Mouse (Mus musculus) limb, embryonic 14.5 days (tissue): Measurements from ENCODE around the gene Dqx1. TPM values are rescaled to one million over a fixed set of nuclear protein-coding genes. Genes with fewer than 3 reads are reported as not detected.

Experiments
- ATAC-seq: fragments of 200-750 bp; cut with Nextera tagmentation; 2 replicates; pipeline ENCODE4 v1.8.0; 2017; ENCODE audit warnings: low read depth, moderate number of reproducible peaks, moderate TSS enrichment; ENCODE audit not compliant: low FRiP score
- DNase-seq: peaks from one replicate; pipeline ENCODE4 v3.0.0-alpha.2; 2015; ENCODE audit warnings: low spot score
- H3K27ac ChIP-seq: fragments of 300-500 bp; sonication (generic); replicated peaks from 2 replicates; pipeline ENCODE4 v1.5.1; 2014; ENCODE audit warnings: low read depth, mild to moderate bottlenecking, low read length, moderate library complexity, mixed read lengths
- H3K27me3 ChIP-seq: fragments of 300-500 bp; sonication (generic); 2 replicates; pipeline ENCODE4 v1.6.1; 2014; ENCODE audit warnings: low read length, mixed read lengths; ENCODE audit not compliant: control insufficient read depth, insufficient read depth
- H3K36me3 ChIP-seq: fragments of 300-500 bp; sonication (generic); 2 replicates; pipeline ENCODE4 v1.6.1; 2014; ENCODE audit warnings: mild to moderate bottlenecking, low read length, moderate library complexity, mixed read lengths; ENCODE audit not compliant: control insufficient read depth, insufficient read depth
- H3K4me1 ChIP-seq: fragments of 300-500 bp; sonication (generic); 2 replicates; pipeline ENCODE4 v1.6.1; 2014; ENCODE audit warnings: antibody characterized with exemption, low read length, mixed read lengths; ENCODE audit not compliant: control insufficient read depth, insufficient read depth
- H3K4me2 ChIP-seq: fragments of 300-500 bp; sonication (generic); replicated peaks from 2 replicates; pipeline ENCODE4 v1.6.1; 2014; ENCODE audit warnings: low read depth, mild to moderate bottlenecking, low read length, moderate library complexity; ENCODE audit not compliant: severe bottlenecking
- H3K4me3 ChIP-seq: fragments of 300-500 bp; sonication (generic); replicated peaks from 2 replicates; pipeline ENCODE4 v1.5.1; 2014; ENCODE audit warnings: low read length
- H3K9ac ChIP-seq: fragments of 300-500 bp; sonication (generic); 2 replicates; pipeline ENCODE4 v1.6.1; 2014; ENCODE audit warnings: mild to moderate bottlenecking, low read depth, low read length, moderate library complexity; ENCODE audit not compliant: severe bottlenecking
- H3K9me3 ChIP-seq: fragments of 300-500 bp; sonication (generic); 2 replicates; pipeline ENCODE4 v1.6.1; 2016; ENCODE audit warnings: low read length; ENCODE audit not compliant: control insufficient read depth
- POLR2A ChIP-seq: fragments of 200-500 bp; IDR thresholded peaks from 2 replicates; pipeline ENCODE4 v1.8.0; 2012; ENCODE audit warnings: inconsistent platforms, mild to moderate bottlenecking, moderate library complexity, borderline replicate concordance; ENCODE audit not compliant: insufficient read depth, insufficient read length; ENCODE audit errors: extremely low read depth
- WGBS: fragments of 180-500 bp; shearing (Covaris S2); extraction: QIAGEN DNeasy Blood & Tissue Kit; methylation state at CpG from one replicate; pipeline ENCODE4 v1.1.7; 2014; 5-methylcytosine and 5-hydroxymethylcytosine counted together
- polyA plus RNA-seq, 2 experiments: library from polyadenylated mRNA; depleted of rRNA in 1 of 2; stranded (reverse) in 1 of 2; unstranded in 1 of 2; fragments of >200 nt; fragmentation: Nextera tagmentation in 1 of 2; extraction: Ambion mirVana in 1 of 2; gene quantifications; 2 replicates each; pipeline versions ENCODE4 v1.2.1 to v1.2.3; 2012 to 2014

Dqx1 gene
- polyA plus RNA-seq, 2 experiments: 0.37 to 1.9 TPM

DNA sequence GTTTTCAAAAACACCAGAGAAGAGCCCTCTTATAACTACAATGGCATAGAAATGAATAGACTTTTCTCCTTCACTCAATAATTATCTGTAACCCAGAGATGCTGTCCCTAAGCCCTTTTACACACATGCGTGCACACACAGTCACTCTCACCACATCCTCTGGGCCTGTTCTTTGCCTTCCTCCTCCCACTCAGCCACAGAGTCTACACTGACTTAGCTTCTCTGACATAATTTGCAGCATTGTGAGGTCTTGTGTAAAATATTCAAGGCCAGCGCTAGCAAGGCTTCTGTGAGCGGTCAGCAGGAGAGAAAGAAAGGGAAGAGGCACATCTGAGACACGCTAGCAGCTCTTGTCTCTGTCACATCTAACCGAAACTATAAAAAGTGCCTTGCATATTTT, 44.2 kb upstream of the Dqx1 start:
- Histone ChIP-seq H3K4me1 (0 out of 2 replicates have a peak, but pooled peaks cover 2% of the 10 kb centered on the region), H3K9me3 (no peaks in the 10 kb centered on the region), H3K36me3 (no peaks in the 10 kb centered on the region), H3K4me3 (no peak overlapping the region), H3K27ac (no peak overlapping the region), H3K4me2 (no peak overlapping the region), H3K27me3 (no peaks in the 10 kb centered on the region), H3K9ac (no peak overlapping the region)
- 77% methylated on average over 5 of the region's 5 CpGs for WGBS
- no peak for ATAC-seq
- TF ChIP-seq POLR2A: no peak
- no peak for DNase-seq

DNA sequence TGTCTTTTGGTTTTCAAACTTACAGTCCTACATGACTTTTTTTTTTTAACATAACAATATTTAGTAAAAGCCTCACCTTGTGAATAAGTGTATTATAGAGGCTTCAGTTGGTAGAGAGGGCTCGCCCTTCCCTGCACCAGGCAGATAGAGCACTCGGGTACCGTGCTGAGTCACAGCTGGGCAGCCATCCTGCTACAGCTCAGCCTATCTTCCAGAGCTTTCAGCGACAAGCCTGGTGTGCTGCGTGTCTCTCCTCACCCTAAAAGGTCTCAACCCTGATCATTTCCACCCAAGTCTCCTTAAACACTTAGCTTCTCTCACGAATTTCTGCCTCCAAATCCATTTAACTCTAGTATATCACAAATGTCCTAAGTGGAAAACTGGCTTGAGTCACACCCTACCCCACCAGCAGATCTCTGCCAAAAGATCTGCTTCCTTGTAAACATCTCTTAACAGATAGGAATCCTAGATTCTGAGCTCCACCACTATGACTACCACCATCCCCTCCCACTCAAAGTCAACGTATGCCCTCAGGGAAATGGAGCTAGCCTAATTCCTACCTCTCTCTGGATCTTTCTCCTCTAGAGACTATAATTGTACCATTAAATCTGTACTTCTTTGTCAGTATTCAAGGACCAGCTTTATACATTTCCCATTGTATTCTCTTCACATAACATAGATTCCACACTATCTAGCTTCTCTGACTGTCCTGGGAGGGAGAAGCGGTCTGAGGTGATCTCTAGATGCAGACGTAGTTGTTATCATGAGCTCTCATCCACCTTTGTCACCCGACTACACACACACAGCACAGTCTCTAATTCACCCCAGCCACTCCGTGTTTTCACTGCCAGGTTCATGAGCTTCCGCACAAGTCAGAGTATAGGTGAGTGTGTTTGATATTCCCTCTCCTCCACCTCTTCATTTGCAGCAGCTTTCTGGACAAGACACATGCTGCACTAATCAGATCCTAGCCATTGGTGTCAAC, 42.9 kb upstream of the Dqx1 start:
- DNase-seq: no peak
- H3K9ac ChIP-seq: no peak overlapping the region
- H3K36me3 ChIP-seq: no peaks in the 10 kb centered on the region
- no peak overlapping the region for H3K4me3 ChIP-seq
- H3K4me2 ChIP-seq: no peak overlapping the region
- no peak for TF ChIP-seq POLR2A
- H3K27ac ChIP-seq: no peak overlapping the region
- no peaks in the 10 kb centered on the region for H3K27me3 ChIP-seq
- H3K4me1 ChIP-seq: 0 out of 2 replicates have a peak, but pooled peaks cover 2% of the 10 kb centered on the region
- WGBS: 71% methylated on average over 12 of the region's 12 CpGs
- no peak for ATAC-seq
- H3K9me3 ChIP-seq: no peaks in the 10 kb centered on the region

DNA sequence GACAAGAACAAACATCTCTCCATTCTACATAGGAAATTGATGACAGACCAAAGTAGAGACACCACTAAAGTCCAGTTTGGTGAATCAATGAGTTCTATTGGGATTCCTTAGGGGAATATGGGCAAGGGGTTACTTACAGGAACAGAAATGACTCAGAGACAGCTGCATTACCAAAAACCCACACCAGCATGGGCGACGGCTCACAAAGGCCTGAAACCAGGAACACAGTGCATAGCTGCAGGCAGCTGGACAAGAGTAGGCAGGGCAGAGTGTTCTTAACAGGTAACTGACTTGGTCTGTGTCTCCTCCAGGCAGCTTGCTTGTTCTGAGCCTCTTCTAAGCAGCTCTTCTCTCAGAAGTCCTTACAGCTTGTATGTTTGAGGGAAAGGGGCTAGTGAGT, 41.9 kb upstream of the Dqx1 start:
- H3K27ac ChIP-seq: no peak overlapping the region
- H3K27me3 ChIP-seq: no peaks in the 10 kb centered on the region
- no peaks in the 10 kb centered on the region for H3K9me3 ChIP-seq
- no peak for DNase-seq
- no peaks in the 10 kb centered on the region for H3K36me3 ChIP-seq
- H3K9ac ChIP-seq: no peak overlapping the region
- no peak overlapping the region for H3K4me2 ChIP-seq
- no peak overlapping the region for H3K4me3 ChIP-seq
- TF ChIP-seq POLR2A: no peak
- 86% methylated on average over 2 of the region's 2 CpGs for WGBS
- ATAC-seq: no peak
- H3K4me1 ChIP-seq: 0 out of 2 replicates have a peak, but pooled peaks cover 2% of the 10 kb centered on the region

DNA sequence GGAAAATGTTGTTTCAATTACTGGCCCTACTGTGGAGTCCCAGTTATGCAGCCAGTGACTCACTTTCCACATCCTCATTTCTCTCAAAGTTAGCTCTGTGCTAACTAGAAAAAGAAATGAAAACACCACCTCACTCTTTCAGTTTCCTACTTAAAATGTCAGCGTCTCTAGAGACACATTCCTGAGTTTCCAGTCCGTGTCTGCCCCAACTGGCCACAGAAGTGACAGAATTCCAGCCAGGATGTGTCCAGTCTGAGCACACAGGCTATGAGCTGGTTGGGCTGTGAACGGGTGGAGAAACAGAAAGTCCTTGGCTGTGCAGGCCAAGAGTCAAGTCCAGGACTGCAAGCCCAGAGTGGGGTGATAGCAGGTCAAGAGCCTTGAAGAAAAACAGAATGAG, 40.5 kb upstream of the Dqx1 start:
- WGBS: 54% methylated on average over 3 of the region's 3 CpGs
- H3K27ac ChIP-seq: 0 out of 2 replicates have a peak overlapping the region, but pooled peaks have one; percentile 28

DNA sequence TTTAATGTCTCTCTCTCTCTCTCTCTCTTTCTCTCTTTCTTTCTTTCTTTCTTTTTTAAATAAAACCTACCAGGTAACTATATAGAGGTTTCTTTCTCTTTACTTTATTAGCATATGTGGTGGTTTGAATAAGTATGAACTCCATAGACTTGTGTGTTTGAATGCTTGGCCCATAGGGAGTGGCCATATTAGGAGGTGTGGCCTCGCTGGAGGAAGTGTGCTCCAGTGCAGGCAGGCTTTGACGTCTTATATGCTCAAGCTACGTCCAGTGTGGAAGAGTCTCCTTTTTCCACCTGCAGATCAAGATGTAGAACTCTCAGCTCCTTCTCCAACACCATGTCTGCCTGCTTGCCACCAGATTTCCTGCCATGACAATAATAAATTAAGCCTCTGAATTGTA, 38.6 kb upstream of the Dqx1 start:
- DNase-seq (no peak), ATAC-seq (no peak)
- Histone ChIP-seq H3K4me2 (no peak overlapping the region), H3K9me3 (no peaks in the 10 kb centered on the region), H3K27me3 (no peaks in the 10 kb centered on the region), H3K27ac (no peak overlapping the region), H3K9ac (no peak overlapping the region), H3K4me3 (no peak overlapping the region), H3K4me1 (no peaks in the 10 kb centered on the region), H3K36me3 (no peaks in the 10 kb centered on the region)
- 72% methylated on average over 3 of the region's 3 CpGs for WGBS
- TF ChIP-seq POLR2A: no peak

More for the DNA sequence above, 40.5 kb upstream of the Dqx1 start:
- H3K36me3 ChIP-seq: no peaks in the 10 kb centered on the region
- H3K9ac ChIP-seq: no peak overlapping the region
- ATAC-seq (no peak), DNase-seq (no peak)
- no peaks in the 10 kb centered on the region for H3K27me3 ChIP-seq
- H3K4me3 ChIP-seq: no peak overlapping the region
- TF ChIP-seq POLR2A: no peak
- 0 out of 2 replicates have a peak, but pooled peaks cover 2% of the 10 kb centered on the region for H3K4me1 ChIP-seq
- no peaks in the 10 kb centered on the region for H3K9me3 ChIP-seq
- no peak overlapping the region for H3K4me2 ChIP-seq
